Mouse (Mus musculus) c-Kit-positive CD71-positive TER-119-positive erythroid progenitor cells, embryonic 14.5 days (primary cell): ENCODE data around the gene Prkacb.

Experiments
- DNase-seq: peaks from one replicate; pipeline ENCODE4 v3.0.0-alpha.2; 2013; ENCODE audit warnings: low spot score

Gene Prkacb

DNA sequence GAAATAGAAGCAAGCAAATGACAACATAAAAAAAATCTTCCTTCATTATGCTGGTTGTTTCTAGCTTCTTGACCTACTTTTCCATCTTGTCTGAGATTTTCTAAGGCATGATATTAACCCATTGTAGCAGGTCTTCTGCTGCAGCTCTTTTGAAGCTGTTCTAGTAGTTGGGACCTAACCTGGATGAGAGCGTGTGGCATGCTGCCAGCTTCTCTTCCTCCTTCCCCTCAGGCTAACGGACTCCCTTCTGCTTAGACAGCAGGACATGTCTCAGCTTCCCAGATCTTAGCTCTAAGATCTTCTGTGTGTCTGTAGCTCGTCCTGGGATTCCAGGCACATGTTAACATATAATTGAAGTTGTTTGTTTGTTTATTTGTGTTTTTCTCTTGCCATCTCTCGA, 93.1 kb downstream of the Prkacb start:
- DNase-seq = no peak

DNA sequence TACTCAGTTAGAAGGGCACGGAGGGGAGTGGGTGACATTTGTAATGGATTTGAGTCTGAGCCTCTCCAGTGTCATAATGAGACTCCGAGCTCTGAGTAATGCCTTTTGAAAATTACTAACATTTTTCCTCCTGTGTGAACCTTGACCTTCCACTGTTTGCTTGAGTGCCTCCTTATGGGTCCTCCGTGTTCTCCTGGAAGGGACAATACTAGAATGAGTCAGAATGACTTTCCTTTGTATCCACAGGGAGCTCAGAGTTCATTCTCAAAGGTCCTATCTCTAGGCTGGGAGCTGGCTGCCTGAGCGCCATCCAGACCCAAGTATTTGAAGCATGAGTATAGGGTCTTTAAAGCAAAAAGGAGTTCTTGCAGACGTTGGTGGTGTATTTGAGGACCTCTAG, 94.5 kb downstream of the Prkacb start:
- DNase-seq = no peak

DNA sequence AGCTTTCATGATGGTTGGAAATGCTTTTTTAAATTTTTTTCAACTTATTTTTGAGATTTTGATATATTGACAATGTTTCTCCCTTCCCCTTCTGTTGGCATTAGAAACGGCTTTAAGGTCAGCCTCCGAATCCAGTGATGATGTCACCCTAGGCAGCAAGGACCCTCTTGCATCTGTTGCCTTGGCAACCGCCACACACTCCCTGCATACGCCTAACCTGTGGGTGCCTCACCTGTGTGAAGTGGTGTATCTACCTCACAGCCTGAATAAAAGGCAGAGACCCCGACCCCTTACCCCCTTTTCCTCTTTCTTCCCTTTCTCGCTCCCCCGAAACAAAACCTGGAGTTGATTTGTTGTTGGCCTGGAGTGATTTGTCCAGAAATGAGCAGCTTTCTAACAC, 100.5 kb downstream of the Prkacb start:
- DNase-seq = no peak

DNA sequence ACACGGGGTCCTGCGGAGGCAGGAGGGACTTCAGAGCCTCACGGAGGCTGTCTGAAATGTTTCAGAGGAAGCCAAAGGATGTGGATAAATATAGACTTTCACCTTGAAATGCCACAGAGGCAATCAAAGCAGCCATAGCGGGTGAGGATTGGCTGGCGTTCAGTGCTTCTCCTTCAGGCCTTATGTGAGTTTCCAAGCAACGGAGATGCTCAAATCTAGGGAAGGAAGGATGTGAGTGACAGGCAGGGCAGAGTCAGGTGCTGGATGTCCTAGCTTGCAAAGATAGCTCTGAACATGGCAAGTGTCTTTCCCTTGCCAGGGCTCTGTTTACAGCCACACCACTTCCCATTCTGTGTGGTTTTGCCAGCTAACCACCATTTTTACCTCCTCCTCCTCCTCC, 101.2 kb downstream of the Prkacb start:
- no peak for DNase-seq

DNA sequence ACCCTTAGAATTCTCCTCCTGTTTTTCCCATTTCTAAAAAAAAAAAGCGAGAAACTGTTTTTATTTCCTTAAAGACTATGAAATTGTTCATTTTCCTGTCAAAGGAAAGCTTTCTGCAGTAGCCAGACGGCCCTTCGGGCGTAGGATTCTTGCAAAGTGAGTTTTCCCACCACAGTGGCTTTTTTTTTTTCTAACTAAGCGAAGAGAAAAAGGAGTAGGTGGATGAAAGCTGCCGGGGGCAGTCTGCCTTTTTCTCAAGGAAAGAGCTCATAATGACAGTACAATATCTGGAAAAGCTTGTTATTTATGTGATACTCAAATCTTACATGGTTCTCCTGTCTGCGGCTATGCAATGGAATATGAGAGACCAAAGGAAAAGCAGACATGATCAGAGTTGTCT, 101.7 kb downstream of the Prkacb start:
- no peak for DNase-seq

DNA sequence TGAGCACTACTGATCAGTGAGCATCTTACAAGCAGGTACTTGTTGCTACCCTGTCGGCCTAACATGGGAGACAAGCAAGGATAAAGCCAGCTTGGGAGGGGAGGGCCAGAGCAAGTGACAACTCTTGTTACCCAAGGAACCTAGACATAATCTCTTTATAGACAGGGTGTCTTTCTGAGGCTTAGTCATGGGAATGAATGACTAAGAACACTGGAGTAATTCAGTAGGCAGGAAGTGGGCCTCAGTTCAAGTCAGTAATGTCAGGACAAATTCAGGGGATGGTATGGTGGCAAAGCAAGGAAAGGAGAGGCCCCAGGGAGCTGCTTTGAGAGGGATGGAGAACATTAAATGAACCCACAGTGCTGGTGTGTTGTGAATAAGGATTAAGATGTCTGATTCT, 103.7 kb downstream of the Prkacb start:
- DNase-seq = no peak

DNA sequence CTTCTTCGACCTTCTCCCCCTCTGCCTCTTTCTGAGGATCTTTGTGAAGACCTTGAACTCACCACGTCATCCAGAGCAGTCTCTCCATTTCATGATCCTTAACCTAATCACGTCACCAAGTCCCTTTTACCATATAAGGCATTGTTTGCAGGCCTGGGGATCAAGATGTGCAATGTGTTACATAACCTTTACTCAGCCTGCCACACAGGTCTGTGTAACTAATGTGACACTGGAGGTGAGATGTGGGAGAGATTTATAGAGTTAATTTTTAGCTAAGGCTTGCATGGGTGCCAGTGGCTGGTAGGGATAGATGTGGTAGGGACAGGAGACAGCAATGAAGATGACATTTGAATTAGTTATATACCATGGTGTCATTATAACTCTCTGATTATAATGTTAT, 104.4 kb downstream of the Prkacb start:
- DNase-seq = no peak

DNA sequence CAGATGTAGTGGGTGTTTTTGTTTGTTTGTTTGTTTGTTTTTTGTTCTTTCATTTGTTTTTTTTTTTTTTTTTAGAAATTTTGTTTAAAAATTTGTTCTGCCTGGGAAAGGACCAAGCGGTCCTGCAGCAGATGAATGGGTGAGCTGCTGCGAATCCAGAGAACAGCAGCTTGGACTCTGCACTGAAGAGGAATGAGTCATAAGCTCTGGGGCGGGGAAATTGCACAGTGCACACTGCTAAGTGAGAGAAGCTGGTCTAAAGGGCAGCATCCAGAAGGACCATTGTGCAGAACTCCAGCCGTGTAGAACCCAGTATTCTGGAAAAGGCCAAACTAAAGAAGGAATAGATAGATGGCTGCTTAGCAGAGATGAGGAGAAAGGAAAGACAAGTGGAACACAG, 108.7 kb downstream of the Prkacb start:
- DNase-seq = no peak

DNA sequence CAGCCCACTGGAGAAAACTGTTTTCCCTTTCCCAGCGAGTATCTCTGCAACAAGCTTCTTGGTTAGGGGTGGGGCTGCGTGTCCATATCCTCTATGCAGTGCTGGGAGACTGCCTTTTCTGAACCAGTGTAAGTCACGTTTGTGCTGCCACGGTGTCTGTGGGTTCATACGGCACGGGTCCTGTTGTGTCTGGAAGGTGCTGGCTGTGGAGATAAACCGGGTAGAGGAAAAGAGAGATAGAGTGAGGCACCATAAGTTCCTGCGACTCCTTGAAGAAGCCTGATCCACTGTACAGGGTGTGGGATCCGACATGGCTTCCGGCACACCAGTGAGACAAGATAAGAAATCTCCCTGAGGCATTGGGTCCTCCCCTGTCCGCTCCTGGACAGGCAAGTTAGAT, 112.7 kb downstream of the Prkacb start:
- DNase-seq = peak; percentile 50

DNA sequence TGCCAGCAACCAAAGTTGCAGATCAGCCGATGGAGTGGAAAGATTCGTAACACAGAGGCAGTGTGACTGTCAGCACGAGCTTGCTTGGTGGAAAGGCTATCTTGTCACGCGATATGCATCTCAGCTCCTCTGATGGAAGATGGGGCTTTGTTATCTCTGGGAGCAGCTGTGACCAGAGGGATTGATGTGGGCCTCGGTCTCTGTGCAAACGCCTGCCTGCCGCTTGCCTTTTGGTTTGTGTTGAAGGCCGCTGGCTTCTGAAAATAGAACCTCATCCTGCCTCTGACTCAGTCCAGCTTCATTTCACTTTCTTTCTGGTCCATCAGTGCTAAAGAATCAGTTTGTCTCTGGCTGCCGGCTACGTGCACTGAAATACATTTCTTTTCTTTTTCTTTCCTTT, 113.8 kb downstream of the Prkacb start:
- peak; percentile 36 for DNase-seq

DNA sequence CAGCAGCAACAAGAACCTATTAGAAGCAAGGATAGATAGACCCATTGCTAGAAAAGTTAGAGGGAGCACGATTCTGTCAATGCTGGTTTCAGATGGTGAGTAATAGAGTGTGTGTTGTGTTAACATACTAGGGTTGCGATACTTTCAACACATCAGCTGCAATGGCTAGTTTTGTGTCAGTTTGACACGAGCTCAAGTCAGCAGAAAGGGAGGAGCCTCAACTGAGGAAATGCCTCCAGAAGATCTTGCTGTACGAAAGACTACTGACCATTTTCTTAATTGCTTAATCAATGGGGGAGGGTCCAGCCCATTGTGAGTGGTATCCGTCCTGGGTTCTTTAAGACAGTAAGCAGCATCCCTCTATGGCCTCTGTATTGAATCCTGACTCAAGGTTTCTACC, 120.2 kb downstream of the Prkacb start:
- DNase-seq = no peak

DNA sequence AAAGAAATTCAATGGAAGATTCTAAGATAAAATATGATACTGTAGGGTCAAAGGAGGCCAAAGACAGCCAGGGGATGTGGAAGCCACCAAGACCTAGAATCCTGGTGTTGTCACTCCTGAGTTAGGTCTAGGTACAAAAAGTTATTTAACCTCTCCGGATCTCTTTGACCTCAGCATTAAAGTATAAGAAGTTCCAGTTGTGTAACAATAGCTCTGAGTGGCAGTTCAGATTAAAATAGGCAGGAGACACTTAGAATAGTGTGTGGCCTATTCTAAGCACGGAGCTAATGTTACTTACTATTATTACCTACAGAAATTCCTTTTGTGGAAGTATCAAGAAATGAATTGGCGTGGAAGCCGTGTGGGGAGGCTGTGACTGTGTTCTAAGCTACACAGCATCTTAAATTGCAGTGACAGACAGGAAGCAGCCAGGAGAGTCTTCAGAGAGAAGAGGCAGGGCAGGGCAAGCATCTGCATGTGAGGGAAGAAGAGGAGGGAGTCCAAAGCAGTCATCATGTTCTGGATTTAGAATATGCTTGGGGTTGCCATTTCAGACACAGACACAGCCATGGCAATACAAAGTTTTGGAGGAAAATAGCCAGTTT, 125.6 kb downstream of the Prkacb start:
- no peak for DNase-seq

DNA sequence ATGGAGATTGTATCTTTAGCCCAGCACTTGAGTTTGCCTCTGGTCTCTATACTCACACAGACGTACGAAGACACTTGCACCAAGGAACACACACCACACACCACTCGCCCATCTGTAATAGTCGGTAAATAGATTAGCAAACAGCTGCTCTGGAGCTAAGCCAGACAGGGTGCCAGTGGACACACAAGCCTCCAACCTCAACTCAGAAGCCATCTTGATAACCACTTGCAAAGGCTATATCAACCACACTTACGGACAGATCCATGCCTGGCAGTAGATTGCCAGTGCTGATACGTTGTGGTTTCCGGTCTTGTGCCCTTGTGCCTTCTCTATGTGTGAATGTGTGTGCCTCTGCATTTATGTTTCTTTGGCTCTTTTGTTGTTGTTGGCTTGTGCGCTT, 126.4 kb downstream of the Prkacb start:
- DNase-seq = no peak

DNA sequence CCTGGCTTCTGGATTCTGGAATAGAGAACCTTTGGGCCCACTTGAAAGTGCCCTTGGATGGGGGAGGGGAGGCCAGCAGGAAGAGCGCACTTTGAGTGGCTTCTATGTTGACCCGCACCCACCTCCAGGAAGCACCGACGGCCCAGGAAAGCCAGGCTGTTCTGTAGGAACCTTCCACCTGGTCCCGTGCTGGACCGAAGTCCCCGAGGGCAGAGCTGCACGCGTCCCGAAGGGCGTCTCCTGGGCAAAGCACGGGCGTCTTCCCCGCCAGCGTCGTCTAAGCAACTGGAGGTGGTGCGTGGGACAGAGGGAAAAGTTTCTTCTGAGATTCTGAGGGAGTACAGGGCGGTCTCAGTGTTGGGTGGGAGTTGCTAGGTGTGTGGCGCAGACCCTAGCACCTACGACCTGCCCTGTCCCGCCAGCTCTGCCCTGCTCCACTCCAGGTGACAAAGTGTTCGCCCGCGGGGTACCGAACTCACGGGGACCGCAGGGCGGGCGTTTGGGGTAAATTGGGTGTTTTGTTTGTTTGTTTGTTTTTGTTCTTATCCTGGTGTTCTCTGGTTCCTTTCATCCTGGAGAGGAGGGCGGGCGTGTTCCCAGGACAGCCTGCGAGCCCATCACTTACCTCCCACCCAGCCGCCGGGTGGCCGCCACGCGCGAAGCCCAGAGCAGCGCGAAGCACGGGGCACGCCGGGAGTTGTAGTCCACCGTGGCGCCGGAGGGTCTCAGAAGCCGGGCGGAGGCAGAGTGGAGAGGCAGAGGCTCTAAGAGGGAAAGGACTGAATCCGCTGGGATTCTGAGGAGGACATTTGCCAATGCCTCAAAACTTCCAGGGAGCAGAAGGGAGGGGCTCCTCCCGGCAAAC, 127.7 kb downstream of the Prkacb start, which contains the start of gene Samd13:
Samd13 (minus strand) TSS at position 782 of the 865 bp plus-strand sequence.
- no peak for DNase-seq

DNA sequence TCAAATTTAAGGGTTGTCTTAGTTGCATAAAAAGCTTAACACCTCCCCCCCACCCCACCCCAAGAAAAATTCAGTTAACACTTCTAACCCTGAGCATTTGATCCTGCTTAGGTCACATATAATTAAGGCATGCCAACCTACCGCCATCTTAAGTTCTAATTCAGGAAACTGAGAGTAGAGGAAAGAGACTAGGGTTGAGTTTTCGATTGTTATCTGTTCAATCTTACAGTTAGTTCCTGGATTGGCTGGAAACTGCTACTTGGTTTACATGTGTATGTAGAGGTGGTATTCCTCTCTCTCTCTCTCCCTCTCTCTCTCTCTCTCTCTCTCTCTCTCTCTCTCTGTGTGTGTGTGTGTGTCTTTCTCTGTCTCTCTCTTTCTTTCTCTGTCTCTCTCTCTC, 129.7 kb downstream of the Prkacb start:
- DNase-seq = no peak

DNA sequence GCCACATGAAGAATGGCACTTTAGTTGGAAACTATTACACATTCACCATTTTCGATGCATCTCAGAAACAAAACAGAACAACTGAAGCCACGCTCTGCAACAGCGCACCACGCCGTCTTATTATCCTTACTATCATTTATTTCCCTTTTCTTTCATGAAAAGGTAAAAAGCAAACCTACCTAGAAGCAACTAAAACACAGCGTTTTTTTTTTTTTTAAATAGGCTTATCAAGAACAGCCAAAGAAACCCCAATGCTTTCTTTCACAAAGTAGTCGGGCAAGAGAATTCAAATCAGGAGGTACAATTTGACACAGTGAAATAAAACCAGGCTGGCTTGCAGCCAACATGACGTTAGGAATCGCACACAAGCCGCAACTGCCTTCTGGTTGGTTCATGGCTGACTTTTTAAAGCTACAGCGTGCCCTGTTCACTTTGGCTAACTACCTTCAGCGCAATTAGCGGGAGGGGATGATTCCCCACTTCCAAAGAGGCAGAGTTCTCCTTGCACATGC, 130.6 kb downstream of the Prkacb start:
- no peak for DNase-seq

DNA sequence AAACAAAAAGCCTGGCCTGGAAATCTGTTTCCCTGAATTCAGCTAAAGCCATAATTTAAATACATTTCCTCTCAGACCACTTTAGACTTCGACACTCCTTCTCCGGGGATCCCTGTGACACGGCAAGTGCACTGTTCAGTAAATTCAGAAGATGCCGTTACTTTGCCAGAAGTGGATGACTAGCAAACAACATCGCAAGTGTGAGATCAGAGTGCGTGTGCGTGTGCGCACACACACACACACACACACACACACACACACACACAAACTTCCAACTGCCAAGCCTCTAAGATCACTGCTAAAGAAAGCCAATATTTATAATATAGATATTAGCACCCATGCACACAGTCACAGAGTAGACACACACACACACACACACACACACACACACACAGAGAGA, 131.1 kb downstream of the Prkacb start:
- no peak for DNase-seq

DNA sequence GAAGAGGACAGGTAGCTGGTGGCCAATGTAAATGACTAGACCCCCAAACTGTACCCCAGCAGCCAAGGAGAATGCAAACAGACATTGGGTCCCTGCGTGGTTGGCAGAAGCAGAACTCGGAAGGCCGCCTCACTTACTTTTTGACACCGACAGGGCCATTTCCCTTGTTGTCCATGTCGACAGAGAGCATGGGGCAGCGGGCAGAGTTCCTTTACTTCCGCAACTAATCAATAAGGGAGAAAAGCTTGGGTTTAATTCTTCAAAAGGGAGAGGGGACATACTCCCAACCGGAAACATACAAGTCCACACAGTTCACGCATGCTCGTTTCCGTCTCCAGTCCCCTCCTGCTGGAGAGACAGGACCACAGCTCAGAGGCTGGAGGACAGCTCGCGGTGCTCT, 132.2 kb downstream of the Prkacb start:
- DNase-seq = no peak

DNA sequence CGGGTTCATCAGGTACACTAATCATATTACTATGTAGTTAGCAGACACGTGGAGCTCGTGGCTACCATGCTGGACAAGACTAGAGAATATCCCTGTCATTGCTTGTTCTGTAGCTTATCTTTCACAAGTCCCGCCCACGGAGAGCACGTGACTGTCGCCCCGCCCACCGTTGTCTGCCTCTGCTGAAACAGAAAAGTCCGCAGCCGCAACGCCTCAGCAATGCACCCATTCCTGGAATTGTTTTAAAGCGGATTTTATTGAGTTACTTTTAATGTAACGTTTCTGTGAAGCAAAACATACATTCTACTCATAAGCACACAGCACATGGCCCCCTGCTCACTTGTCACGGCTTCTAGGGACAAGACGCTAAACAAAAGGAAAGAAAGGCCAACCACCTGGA, 133.1 kb downstream of the Prkacb start:
- DNase-seq = no peak
